Mouse (Mus musculus): ENCODE data around the gene Otof. TPM values are rescaled to one million over a fixed set of nuclear protein-coding genes. Genes with fewer than 3 reads are reported as not detected.

The Otof gene
- total and polyA plus RNA-seq, 3 experiments: 0.06 TPM; not detected in 2

DNA sequence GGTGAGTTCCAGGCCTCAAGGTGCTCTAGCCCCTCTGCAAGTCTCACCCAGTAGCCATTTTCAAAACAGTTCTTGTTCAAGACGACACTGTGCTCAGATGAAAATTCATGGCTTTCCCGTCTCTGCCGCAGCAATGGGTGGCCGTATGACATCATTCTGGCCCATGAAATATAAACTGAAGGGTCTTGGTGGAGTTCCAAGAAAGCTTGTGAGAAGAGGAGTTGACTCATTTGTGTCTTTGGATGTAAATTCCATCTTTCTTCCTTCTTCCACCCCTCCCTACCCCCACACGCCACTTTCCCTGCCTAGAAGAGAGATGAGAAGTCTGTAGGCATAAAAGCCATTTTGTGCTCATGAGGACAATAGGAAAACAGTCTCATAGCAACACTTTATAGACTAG, 29.1 kb upstream of the Otof start:
- 75% methylated on average over 5 of the region's 5 CpGs for WGBS
- H3K9ac ChIP-seq (ENCODE audit: low read depth, low read length): no peak overlapping the region
- intact Hi-C loops (cut with DNase I): no loop called here
- no peaks in the 10 kb centered on the region for H3K27me3 ChIP-seq (ENCODE audit: control insufficient read depth, insufficient read depth, low read length)
- TF ChIP-seq POLR2A (IDR thresholded peaks at IDR 0.05; ENCODE audit: insufficient read depth, low read depth, low read length): no peak
- no peak for TF ChIP-seq EP300 (IDR thresholded peaks at IDR 0.05; ENCODE audit: insufficient read depth, low read depth, low read length)
- no peak for TF ChIP-seq CTCF (IDR thresholded peaks at IDR 0.05)
- no peaks in the 10 kb centered on the region for H3K36me3 ChIP-seq (ENCODE audit: control insufficient read depth, insufficient read depth, low read length)
- H3K4me1 ChIP-seq (ENCODE audit: control insufficient read depth, insufficient read depth, low read length): no peaks in the 10 kb centered on the region
- no peak overlapping the region for H3K4me3 ChIP-seq
- H3K79me2 ChIP-seq (replicated peaks; ENCODE audit: control insufficient read depth, insufficient read depth, low read length): no peaks in the 10 kb centered on the region
- H3K27ac ChIP-seq: no peak overlapping the region
- no peak for DNase-seq

DNA sequence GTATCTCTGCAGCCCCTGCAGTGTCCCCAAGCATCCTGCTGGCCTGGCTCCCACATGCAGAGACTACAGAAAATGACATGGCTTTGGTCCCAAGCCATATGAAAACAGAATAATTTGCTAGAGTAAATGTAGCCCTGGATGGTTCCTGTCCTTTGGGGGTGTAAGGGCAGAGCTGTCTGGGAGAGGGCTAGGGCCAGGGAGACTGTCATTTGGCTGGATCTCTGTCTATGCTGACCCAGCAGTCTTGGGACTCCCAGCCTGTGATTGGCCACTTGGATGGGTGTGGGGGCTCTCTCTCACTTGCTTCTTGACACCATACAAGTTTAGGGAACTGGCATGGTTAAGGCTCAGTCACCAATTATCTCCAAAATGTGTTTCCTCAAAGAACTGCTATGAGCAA, 28.5 kb upstream of the Otof start:
- DNase-seq: no peak
- intact Hi-C loops (cut with DNase I): no loop called here
- Histone ChIP-seq H3K79me2 (replicated peaks; ENCODE audit: control insufficient read depth, insufficient read depth, low read length) (no peaks in the 10 kb centered on the region), H3K4me1 (ENCODE audit: control insufficient read depth, insufficient read depth, low read length) (no peaks in the 10 kb centered on the region), H3K9ac (ENCODE audit: low read depth, low read length) (no peak overlapping the region), H3K27me3 (ENCODE audit: control insufficient read depth, insufficient read depth, low read length) (no peaks in the 10 kb centered on the region), H3K27ac (no peak overlapping the region), H3K36me3 (ENCODE audit: control insufficient read depth, insufficient read depth, low read length) (no peaks in the 10 kb centered on the region), H3K4me3 (no peak overlapping the region)
- TF ChIP-seq CTCF (IDR thresholded peaks at IDR 0.05): no peak
- no peak for TF ChIP-seq POLR2A (IDR thresholded peaks at IDR 0.05; ENCODE audit: insufficient read depth, low read depth, low read length)
- TF ChIP-seq EP300 (IDR thresholded peaks at IDR 0.05; ENCODE audit: insufficient read depth, low read depth, low read length): no peak

- intact Hi-C loops (cut with DNase I): no loop called here
These were observed 23.4 kb upstream of the Otof start for GRCm38 (mm10) chr5:30485136-30485535.

DNA sequence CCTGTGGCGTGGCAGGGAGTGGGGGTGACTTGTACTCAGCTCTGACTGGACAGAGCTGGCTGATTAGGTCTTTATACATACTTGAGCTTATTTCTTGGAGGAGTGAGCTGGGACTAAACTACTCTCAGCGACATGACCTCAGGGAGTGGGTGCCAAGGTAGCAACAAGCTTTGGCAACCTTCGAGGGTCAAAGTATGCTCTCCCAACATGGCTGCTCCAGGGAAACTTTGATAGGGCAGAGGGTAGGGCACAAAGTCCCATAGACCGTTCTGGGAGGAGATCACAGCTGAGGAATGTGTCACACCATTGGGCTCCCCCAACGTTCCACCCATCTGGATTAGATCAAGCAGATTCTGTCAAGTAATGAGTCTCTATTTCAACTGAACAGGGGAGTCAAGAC, 22.9 kb upstream of the Otof start:
- no peaks in the 10 kb centered on the region for H3K27me3 ChIP-seq (ENCODE audit: control insufficient read depth, insufficient read depth, low read length)
- no peak for DNase-seq
- no peak overlapping the region for H3K4me3 ChIP-seq
- H3K4me1 ChIP-seq (ENCODE audit: control insufficient read depth, insufficient read depth, low read length): no peaks in the 10 kb centered on the region
- intact Hi-C loops (cut with DNase I): loop anchor here (5.0 kb wide), 1 partner anchor 267 kb away; no protein-coding TSS in a partner anchor
- WGBS: 78% methylated on average over 5 of the region's 5 CpGs
- H3K9ac ChIP-seq (ENCODE audit: low read depth, low read length): no peak overlapping the region
- H3K27ac ChIP-seq: no peak overlapping the region
- TF ChIP-seq EP300 (IDR thresholded peaks at IDR 0.05; ENCODE audit: insufficient read depth, low read depth, low read length): no peak
- TF ChIP-seq CTCF (IDR thresholded peaks at IDR 0.05): no peak
- TF ChIP-seq POLR2A (IDR thresholded peaks at IDR 0.05; ENCODE audit: insufficient read depth, low read depth, low read length): no peak
- no peaks in the 10 kb centered on the region for H3K36me3 ChIP-seq (ENCODE audit: control insufficient read depth, insufficient read depth, low read length)
- no peaks in the 10 kb centered on the region for H3K79me2 ChIP-seq (replicated peaks; ENCODE audit: control insufficient read depth, insufficient read depth, low read length)

More at GRCm38 (mm10) chr5:30485136-30485535, 23.4 kb upstream of the Otof start:
- WGBS: 52% methylated on average over 6 of the region's 6 CpGs
- Histone ChIP-seq H3K27me3 (ENCODE audit: control insufficient read depth, insufficient read depth, low read length) (no peaks in the 10 kb centered on the region), H3K36me3 (ENCODE audit: control insufficient read depth, insufficient read depth, low read length) (no peaks in the 10 kb centered on the region), H3K27ac (no peak overlapping the region), H3K9ac (ENCODE audit: low read depth, low read length) (no peak overlapping the region), H3K4me3 (no peak overlapping the region), H3K79me2 (replicated peaks; ENCODE audit: control insufficient read depth, insufficient read depth, low read length) (no peaks in the 10 kb centered on the region), H3K4me1 (ENCODE audit: control insufficient read depth, insufficient read depth, low read length) (no peaks in the 10 kb centered on the region)
- TF ChIP-seq CTCF (IDR thresholded peaks at IDR 0.05): no peak
- no peak for TF ChIP-seq POLR2A (IDR thresholded peaks at IDR 0.05; ENCODE audit: insufficient read depth, low read depth, low read length)
- no peak for TF ChIP-seq EP300 (IDR thresholded peaks at IDR 0.05; ENCODE audit: insufficient read depth, low read depth, low read length)
- no peak for DNase-seq

GRCm38 (mm10) chr5:30483533-30483932, 21.8 kb upstream of the Otof start:
- Histone ChIP-seq H3K27ac (no peak overlapping the region), H3K4me3 (no peak overlapping the region), H3K27me3 (ENCODE audit: control insufficient read depth, insufficient read depth, low read length) (no peaks in the 10 kb centered on the region), H3K4me1 (ENCODE audit: control insufficient read depth, insufficient read depth, low read length) (no peaks in the 10 kb centered on the region), H3K9ac (ENCODE audit: low read depth, low read length) (no peak overlapping the region), H3K79me2 (replicated peaks; ENCODE audit: control insufficient read depth, insufficient read depth, low read length) (no peaks in the 10 kb centered on the region), H3K36me3 (ENCODE audit: control insufficient read depth, insufficient read depth, low read length) (no peaks in the 10 kb centered on the region)
- WGBS: 64% methylated on average over 8 of the region's 8 CpGs
- intact Hi-C loops (cut with DNase I): loop anchor here (2.0 to 5.0 kb wide), 2 partner anchors 61 to 266 kb away; no protein-coding TSS in a partner anchor
- TF ChIP-seq EP300 (IDR thresholded peaks at IDR 0.05; ENCODE audit: insufficient read depth, low read depth, low read length) (no peak), CTCF (IDR thresholded peaks at IDR 0.05) (no peak)
- DNase-seq: peak in 1 of 2 experiments; percentile 46

- 20% methylated on average over 5 of the region's 5 CpGs for WGBS
- H3K79me2 ChIP-seq (replicated peaks; ENCODE audit: control insufficient read depth, insufficient read depth, low read length): no peaks in the 10 kb centered on the region
- H3K9ac ChIP-seq (ENCODE audit: low read depth, low read length): no peak overlapping the region
- DNase-seq: peak; percentile 51 to 75
- H3K4me1 ChIP-seq (ENCODE audit: control insufficient read depth, insufficient read depth, low read length): no peaks in the 10 kb centered on the region
- no peak for TF ChIP-seq POLR2A (IDR thresholded peaks at IDR 0.05; ENCODE audit: insufficient read depth, low read depth, low read length)
- peak; percentile 72 for TF ChIP-seq CTCF (IDR thresholded peaks at IDR 0.05)
- TF ChIP-seq EP300 (IDR thresholded peaks at IDR 0.05; ENCODE audit: insufficient read depth, low read depth, low read length): 0 out of 2 replicates have a peak, but pooled peaks have one; percentile 50
- no peaks in the 10 kb centered on the region for H3K36me3 ChIP-seq (ENCODE audit: control insufficient read depth, insufficient read depth, low read length)
- no peak overlapping the region for H3K27ac ChIP-seq
- no peak overlapping the region for H3K4me3 ChIP-seq
- no peaks in the 10 kb centered on the region for H3K27me3 ChIP-seq (ENCODE audit: control insufficient read depth, insufficient read depth, low read length)
- intact Hi-C loops (cut with DNase I): loop anchor here (2.0 to 5.0 kb wide), 2 partner anchors 60 to 265 kb away; no protein-coding TSS in a partner anchor
These were observed 20.6 kb upstream of the Otof start for GRCm38 (mm10) chr5:30482319-30482718.
